Mouse (Mus musculus): Measurements from ENCODE around the gene Acaa1a. TPM values are rescaled to one million over a fixed set of nuclear protein-coding genes. Genes with fewer than 3 reads are reported as not detected.

The Acaa1a gene
- polyA plus RNA-seq, 1 experiment from 2014 or later: 89.4 TPM

DNA sequence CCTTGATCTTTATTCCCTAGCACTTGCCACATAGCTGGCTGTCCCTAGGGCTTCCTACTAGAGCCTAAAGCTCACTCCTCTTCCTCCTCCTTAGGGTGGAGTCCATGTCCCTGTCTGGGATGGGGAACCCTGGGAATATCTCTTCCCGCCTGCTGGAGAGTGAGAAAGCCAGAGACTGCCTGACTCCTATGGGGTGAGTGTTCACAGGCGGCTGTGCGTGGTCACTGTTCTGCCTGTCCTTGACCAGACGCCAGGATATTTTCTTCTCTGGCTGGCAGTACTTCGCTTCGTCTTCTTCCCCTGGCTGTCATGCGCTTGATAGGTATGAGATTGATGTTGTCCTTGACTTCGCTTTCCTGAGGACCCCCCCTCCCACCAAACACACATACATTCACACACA lies 6.9 kb downstream of the Acaa1a start:
- Histone ChIP-seq H3K4me2 (ENCODE audit: low read length) (no peak overlapping the region), H3K4me1 (replicated peaks; ENCODE audit: control insufficient read depth, insufficient read depth, low read length) (peaks cover 11% of the 10 kb centered on the region), H3K4me3 (ENCODE audit: low read depth, low read length) (no peak overlapping the region), H3K27me3 (replicated peaks; ENCODE audit: control insufficient read depth, insufficient read depth, low read length) (no peaks in the 10 kb centered on the region), H3K36me3 (ENCODE audit: control insufficient read depth, insufficient read depth, low read length) (peaks cover 77% of the 10 kb centered on the region), H3K9me3 (ENCODE audit: control insufficient read depth, low read length) (no peaks in the 10 kb centered on the region), H3K27ac (ENCODE audit: low read depth) (no peak overlapping the region), H3K9ac (ENCODE audit: low read length) (no peak overlapping the region)
- ATAC-seq (replicated peaks; ENCODE audit: low FRiP score, low TSS enrichment, low read depth) (no peak), DNase-seq (ENCODE audit: low spot score) (no peak)
- 88% methylated on average over 8 of the region's 8 CpGs for WGBS

GRCm38 (mm10) chr9:119350531-119350930 lies 11.1 kb downstream of the Acaa1a start:
- Histone ChIP-seq H3K9me3 (ENCODE audit: control insufficient read depth, low read length) (no peaks in the 10 kb centered on the region), H3K4me2 (ENCODE audit: low read length) (no peak overlapping the region), H3K27ac (ENCODE audit: low read depth) (no peak overlapping the region), H3K4me1 (replicated peaks; ENCODE audit: control insufficient read depth, insufficient read depth, low read length) (no peaks in the 10 kb centered on the region), H3K9ac (ENCODE audit: low read length) (no peak overlapping the region), H3K36me3 (ENCODE audit: control insufficient read depth, insufficient read depth, low read length) (peaks cover 50% of the 10 kb centered on the region), H3K4me3 (ENCODE audit: low read depth, low read length) (no peak overlapping the region), H3K27me3 (replicated peaks; ENCODE audit: control insufficient read depth, insufficient read depth, low read length) (no peaks in the 10 kb centered on the region)
- ATAC-seq (replicated peaks; ENCODE audit: low FRiP score, low TSS enrichment, low read depth): no peak
- no peak for DNase-seq (ENCODE audit: low spot score)
- WGBS: 90% methylated on average over 3 of the region's 3 CpGs

DNA sequence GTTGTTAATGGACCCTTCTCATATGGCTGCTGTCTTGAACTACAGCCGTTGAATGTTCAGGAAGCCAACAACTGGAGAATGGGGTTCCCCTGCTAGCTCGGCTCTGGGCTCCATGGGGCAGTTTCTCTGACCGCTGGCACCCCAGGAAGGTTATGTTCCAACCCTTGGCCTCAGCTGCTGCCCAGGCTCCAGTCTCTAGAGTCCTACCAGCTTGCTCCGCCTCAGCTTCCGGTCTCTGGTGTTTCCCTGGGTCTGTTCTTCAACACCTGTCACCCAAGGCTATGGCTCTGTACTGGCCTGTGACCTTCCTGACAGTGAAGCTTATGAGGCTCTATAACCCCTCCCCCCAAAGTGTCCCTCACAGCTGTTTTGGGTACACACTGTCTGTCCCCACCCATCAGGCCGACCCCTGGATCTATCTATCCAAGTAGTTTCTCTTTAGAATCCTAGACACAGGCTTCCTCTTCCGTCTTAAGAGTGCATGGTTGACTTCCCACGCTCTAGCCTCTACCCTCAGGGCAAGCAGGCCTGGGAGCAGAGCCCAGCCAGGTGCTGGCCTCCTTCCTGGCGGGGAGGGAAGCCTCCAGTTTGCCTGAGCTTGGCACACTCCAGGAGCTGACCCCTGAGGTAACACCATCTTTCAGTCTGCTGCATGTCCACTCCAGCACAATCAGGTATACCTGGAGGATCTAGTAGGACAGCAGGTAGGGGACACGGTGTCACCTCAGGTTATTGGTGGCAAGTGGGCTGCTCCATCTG lies 11.7 kb downstream of the Acaa1a start:
- H3K4me1 ChIP-seq (replicated peaks; ENCODE audit: control insufficient read depth, insufficient read depth, low read length): no peaks in the 10 kb centered on the region
- H3K9me3 ChIP-seq (ENCODE audit: control insufficient read depth, low read length): no peaks in the 10 kb centered on the region
- no peaks in the 10 kb centered on the region for H3K27me3 ChIP-seq (replicated peaks; ENCODE audit: control insufficient read depth, insufficient read depth, low read length)
- no peak overlapping the region for H3K4me3 ChIP-seq (ENCODE audit: low read depth, low read length)
- 85% methylated on average over 10 of the region's 10 CpGs for WGBS
- DNase-seq (ENCODE audit: low spot score): no peak
- no peak for ATAC-seq (replicated peaks; ENCODE audit: low FRiP score, low TSS enrichment, low read depth)
- no peak overlapping the region for H3K27ac ChIP-seq (ENCODE audit: low read depth)
- no peak overlapping the region for H3K9ac ChIP-seq (ENCODE audit: low read length)
- no peak overlapping the region for H3K4me2 ChIP-seq (ENCODE audit: low read length)
- peaks cover 45% of the 10 kb centered on the region for H3K36me3 ChIP-seq (ENCODE audit: control insufficient read depth, insufficient read depth, low read length)

- no peaks in the 10 kb centered on the region for H3K4me1 ChIP-seq (replicated peaks; ENCODE audit: control insufficient read depth, insufficient read depth, low read length)
- H3K9ac ChIP-seq (ENCODE audit: low read length): no peak overlapping the region
- no peaks in the 10 kb centered on the region for H3K9me3 ChIP-seq (ENCODE audit: control insufficient read depth, low read length)
- no peak overlapping the region for H3K4me3 ChIP-seq (ENCODE audit: low read depth, low read length)
- ATAC-seq (replicated peaks; ENCODE audit: low FRiP score, low TSS enrichment, low read depth) (peak; percentile 73), DNase-seq (ENCODE audit: low spot score) (peak; percentile 89)
- H3K4me2 ChIP-seq (ENCODE audit: low read length): no peak overlapping the region
- no peaks in the 10 kb centered on the region for H3K27me3 ChIP-seq (replicated peaks; ENCODE audit: control insufficient read depth, insufficient read depth, low read length)
- peaks cover 38% of the 10 kb centered on the region for H3K36me3 ChIP-seq (ENCODE audit: control insufficient read depth, insufficient read depth, low read length)
- WGBS: 28% methylated on average over 4 of the region's 4 CpGs
- H3K27ac ChIP-seq (ENCODE audit: low read depth): no peak overlapping the region
Measured at GRCm38 (mm10) chr9:119352060-119352459, 12.6 kb downstream of the Acaa1a start.

DNA sequence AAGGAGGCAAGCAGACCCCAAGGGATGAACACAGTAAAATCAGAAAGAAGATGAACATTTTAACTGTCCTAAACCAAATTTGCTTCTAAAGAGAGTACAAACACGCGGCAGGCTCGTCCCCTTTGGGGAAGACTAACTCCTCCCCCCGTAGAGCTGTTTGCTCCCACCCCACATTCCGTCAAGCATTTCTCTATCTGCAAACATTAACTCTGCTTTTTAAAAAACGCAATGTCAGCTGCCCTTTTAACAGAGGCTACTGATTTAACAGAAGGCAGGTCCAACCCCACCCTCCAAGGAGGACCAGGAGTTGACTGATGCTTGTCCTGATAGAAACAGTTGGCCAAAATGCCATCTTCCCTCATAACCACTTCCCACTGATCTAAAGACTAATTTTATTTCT lies 14.4 kb downstream of the Acaa1a start:
- 61% methylated on average over 6 of the region's 6 CpGs for WGBS
- no peak for ATAC-seq (replicated peaks; ENCODE audit: low FRiP score, low TSS enrichment, low read depth)
- H3K9ac ChIP-seq (ENCODE audit: low read length): no peak overlapping the region

GRCm38 (mm10) chr9:119355943-119356342 lies 16.5 kb downstream of the Acaa1a start:
- 71% methylated on average over 6 of the region's 6 CpGs for WGBS

More for the DNA sequence above, 14.4 kb downstream of the Acaa1a start:
- Histone ChIP-seq H3K4me1 (replicated peaks; ENCODE audit: control insufficient read depth, insufficient read depth, low read length) (no peaks in the 10 kb centered on the region), H3K27me3 (replicated peaks; ENCODE audit: control insufficient read depth, insufficient read depth, low read length) (no peaks in the 10 kb centered on the region), H3K36me3 (ENCODE audit: control insufficient read depth, insufficient read depth, low read length) (peaks cover 22% of the 10 kb centered on the region), H3K27ac (ENCODE audit: low read depth) (no peak overlapping the region), H3K9me3 (ENCODE audit: control insufficient read depth, low read length) (no peaks in the 10 kb centered on the region), H3K4me3 (ENCODE audit: low read depth, low read length) (no peak overlapping the region), H3K4me2 (ENCODE audit: low read length) (no peak overlapping the region)
- DNase-seq (ENCODE audit: low spot score): no peak

DNA sequence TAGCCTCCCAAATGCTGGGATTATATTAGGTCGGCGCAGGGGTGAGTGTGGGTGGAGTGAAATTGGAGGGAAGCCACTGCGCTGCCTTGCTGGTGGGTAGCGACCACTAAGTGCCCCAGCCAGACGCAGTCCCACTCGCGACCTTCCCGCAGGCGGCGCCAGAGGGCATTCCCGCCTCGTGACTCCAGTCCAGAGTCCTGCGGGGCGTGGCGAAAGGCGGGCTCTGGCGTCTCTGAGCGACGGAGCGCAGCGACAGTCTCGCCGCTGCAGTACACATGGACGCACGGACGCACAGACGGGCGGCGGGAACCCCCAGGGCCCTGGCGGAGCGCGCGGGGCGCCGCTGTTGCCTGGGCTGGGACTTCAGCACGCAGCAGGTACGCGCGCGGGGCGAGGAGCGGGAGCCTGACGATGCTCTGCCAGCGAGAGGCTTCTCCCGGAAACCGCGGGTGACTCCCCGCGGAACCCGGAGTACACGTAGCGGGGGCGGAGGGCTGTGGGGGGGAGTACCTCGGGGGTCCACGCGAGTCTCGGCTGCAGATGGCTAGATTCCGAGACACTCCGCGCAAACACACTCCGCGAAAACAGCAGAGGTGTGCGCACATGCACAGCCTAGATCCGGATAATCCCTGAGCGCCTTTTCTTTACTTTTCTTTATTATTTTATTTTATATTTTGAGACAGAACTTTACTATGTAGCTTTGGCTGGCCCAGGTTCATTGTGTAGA lies 18.0 kb downstream of the Acaa1a start, which contains the start of gene Xylb:
Gene Xylb (plus strand): TSS at position 51 of the 727 bp plus-strand sequence.
- peak; percentile 97 for DNase-seq (ENCODE audit: low spot score)
- no peaks in the 10 kb centered on the region for H3K36me3 ChIP-seq (ENCODE audit: control insufficient read depth, insufficient read depth, low read length)
- WGBS: 2% methylated on average over 65 of the region's 65 CpGs
- peak within 1 kb of the TSS; percentile 68 for H3K4me3 ChIP-seq (ENCODE audit: low read depth, low read length)
- no peaks in the 10 kb centered on the region for H3K4me1 ChIP-seq (replicated peaks; ENCODE audit: control insufficient read depth, insufficient read depth, low read length)
- peak within 1 kb of the TSS; percentile 69 for H3K9ac ChIP-seq (ENCODE audit: low read length)
- no peaks in the 10 kb centered on the region for H3K9me3 ChIP-seq (ENCODE audit: control insufficient read depth, low read length)
- ATAC-seq (replicated peaks; ENCODE audit: low FRiP score, low TSS enrichment, low read depth): peak; percentile 84
- H3K4me2 ChIP-seq (ENCODE audit: low read length): peak within 1 kb of the TSS; percentile 85
- no peak within 1 kb of the TSS for H3K27ac ChIP-seq (ENCODE audit: low read depth)
- H3K27me3 ChIP-seq (replicated peaks; ENCODE audit: control insufficient read depth, insufficient read depth, low read length): no peaks in the 10 kb centered on the region

More at GRCm38 (mm10) chr9:119355943-119356342, 16.5 kb downstream of the Acaa1a start:
- H3K9ac ChIP-seq (ENCODE audit: low read length): no peak overlapping the region
- H3K36me3 ChIP-seq (ENCODE audit: control insufficient read depth, insufficient read depth, low read length): peaks cover 5% of the 10 kb centered on the region
- no peaks in the 10 kb centered on the region for H3K4me1 ChIP-seq (replicated peaks; ENCODE audit: control insufficient read depth, insufficient read depth, low read length)
- no peaks in the 10 kb centered on the region for H3K27me3 ChIP-seq (replicated peaks; ENCODE audit: control insufficient read depth, insufficient read depth, low read length)
- no peak overlapping the region for H3K4me2 ChIP-seq (ENCODE audit: low read length)
- no peak overlapping the region for H3K4me3 ChIP-seq (ENCODE audit: low read depth, low read length)
- no peak overlapping the region for H3K27ac ChIP-seq (ENCODE audit: low read depth)
- H3K9me3 ChIP-seq (ENCODE audit: control insufficient read depth, low read length): no peaks in the 10 kb centered on the region
- ATAC-seq (replicated peaks; ENCODE audit: low FRiP score, low TSS enrichment, low read depth) (no peak), DNase-seq (ENCODE audit: low spot score) (no peak)

DNA sequence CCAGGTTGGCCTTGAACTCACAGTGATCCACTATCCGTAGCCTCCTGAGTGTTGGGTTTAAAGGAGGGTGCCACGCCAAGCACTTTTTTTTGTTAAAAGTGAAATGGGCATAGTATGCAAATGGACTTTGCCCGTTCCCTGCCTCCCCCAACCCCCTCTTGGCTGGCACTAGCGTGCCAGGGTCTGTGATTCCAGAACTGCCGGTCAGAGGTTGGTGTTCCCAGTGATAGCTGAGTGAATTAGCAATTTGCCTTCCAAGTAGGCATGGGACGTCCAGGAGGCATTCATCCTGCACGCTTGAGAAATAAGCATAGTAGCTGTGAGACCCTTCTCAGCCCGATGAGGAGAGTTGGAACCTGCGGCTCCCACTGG lies 18.6 kb downstream of the Acaa1a start:
- WGBS: 44% methylated on average over 9 of the region's 9 CpGs
- ATAC-seq (replicated peaks; ENCODE audit: low FRiP score, low TSS enrichment, low read depth) (no peak), DNase-seq (ENCODE audit: low spot score) (no peak)
- Histone ChIP-seq H3K36me3 (ENCODE audit: control insufficient read depth, insufficient read depth, low read length) (no peaks in the 10 kb centered on the region), H3K27ac (ENCODE audit: low read depth) (no peak overlapping the region), H3K4me1 (replicated peaks; ENCODE audit: control insufficient read depth, insufficient read depth, low read length) (no peaks in the 10 kb centered on the region), H3K27me3 (replicated peaks; ENCODE audit: control insufficient read depth, insufficient read depth, low read length) (no peaks in the 10 kb centered on the region), H3K9me3 (ENCODE audit: control insufficient read depth, low read length) (no peaks in the 10 kb centered on the region), H3K4me3 (ENCODE audit: low read depth, low read length) (peak overlapping the region; percentile 68), H3K4me2 (ENCODE audit: low read length) (peak overlapping the region; percentile 85), H3K9ac (ENCODE audit: low read length) (peak overlapping the region; percentile 69)

Data from intestine, embryonic 14.5 days (tissue).